Mouse (Mus musculus) cortical plate, adult 2 months (tissue): ENCODE data around the gene Tmem150a. TPM values are rescaled to one million over a fixed set of nuclear protein-coding genes. Genes with fewer than 3 reads are reported as not detected.

Experiments
- H3K27ac ChIP-seq: fragments of 200-500 bp; 2 replicates; pipeline ENCODE4 v1.5.1; 2012; ENCODE audit warnings: low read length, control low read depth, inconsistent platforms; ENCODE audit not compliant: insufficient read depth
- H3K4me1 ChIP-seq: fragments of 200-500 bp; 2 replicates; pipeline ENCODE4 v1.6.1; 2011; ENCODE audit warnings: low read length; ENCODE audit not compliant: control insufficient read depth, insufficient read depth
- H3K4me3 ChIP-seq: fragments of 200-500 bp; 2 replicates; pipeline ENCODE4 v1.5.1; 2011; ENCODE audit warnings: mild to moderate bottlenecking, low read length, control low read depth; ENCODE audit not compliant: insufficient read depth
- CTCF ChIP-seq: fragments of 200-500 bp; IDR thresholded peaks from 2 replicates; pipeline ENCODE4 v1.5.1; 2011; ENCODE audit warnings: mild to moderate bottlenecking, control low read depth, low read length; ENCODE audit not compliant: insufficient read depth; ENCODE audit errors: extremely low read depth
- POLR2A ChIP-seq: fragments of 200-500 bp; IDR thresholded peaks from 2 replicates; pipeline ENCODE4 v1.6.1; 2011; ENCODE audit warnings: mild to moderate bottlenecking, low read length, control low read depth; ENCODE audit not compliant: insufficient read depth; ENCODE audit errors: extremely low read depth
- polyA plus RNA-seq: library from polyadenylated mRNA; depleted of rRNA; stranded (reverse); fragments of >200 nt; gene quantifications from 2 replicates; pipeline ENCODE4 v1.2.3, GENCODE M21; 2012; rRNA removed

The Tmem150a gene
- polyA plus RNA-seq = 23.4 and 24.9 TPM in 2 replicates

GRCm38 (mm10) chr6:72355066-72355911, at the start of gene Tmem150a:
Gene Tmem150a (plus strand): TSS chr6:72355447.
- H3K4me3 ChIP-seq = peak within 1 kb of the TSS; percentile 69
- peak within 1 kb of the TSS; percentile 89 for H3K27ac ChIP-seq
- TF ChIP-seq POLR2A (no peak), CTCF (no peak)
- H3K4me1 ChIP-seq = peaks cover 9% of the 10 kb centered on the region

- Histone ChIP-seq H3K27ac (no peak overlapping the region), H3K4me1 (no peaks in the 10 kb centered on the region), H3K4me3 (no peak overlapping the region)
- TF ChIP-seq POLR2A = no peak
- TF ChIP-seq CTCF = no peak
These were observed 43.0 kb upstream of the Tmem150a start for GRCm38 (mm10) chr6:72312198-72312597.

- Histone ChIP-seq H3K4me3 (no peak overlapping the region), H3K27ac (no peak overlapping the region), H3K4me1 (no peaks in the 10 kb centered on the region)
- no peak for TF ChIP-seq CTCF
- TF ChIP-seq POLR2A = no peak
These were observed 42.0 kb upstream of the Tmem150a start for GRCm38 (mm10) chr6:72313124-72313867.

- Histone ChIP-seq H3K4me3 (no peak overlapping the region), H3K4me1 (no peaks in the 10 kb centered on the region), H3K27ac (no peak overlapping the region)
- TF ChIP-seq CTCF (no peak), POLR2A (no peak)
These were observed 39.9 kb upstream of the Tmem150a start for GRCm38 (mm10) chr6:72315384-72315783.

GRCm38 (mm10) chr6:72316044-72316443, 39.2 kb upstream of the Tmem150a start:
- H3K4me1 ChIP-seq = no peaks in the 10 kb centered on the region
- TF ChIP-seq POLR2A (no peak), CTCF (no peak)
- no peak overlapping the region for H3K27ac ChIP-seq
- H3K4me3 ChIP-seq = no peak overlapping the region

GRCm38 (mm10) chr6:72318440-72318839, 36.8 kb upstream of the Tmem150a start:
- Histone ChIP-seq H3K27ac (no peak overlapping the region), H3K4me1 (no peaks in the 10 kb centered on the region), H3K4me3 (no peak overlapping the region)
- no peak for TF ChIP-seq CTCF
- TF ChIP-seq POLR2A = no peak

GRCm38 (mm10) chr6:72319019-72319418, 36.2 kb upstream of the Tmem150a start:
- no peak overlapping the region for H3K4me3 ChIP-seq
- TF ChIP-seq CTCF (no peak; the same call in 1 of the 2 replicates), POLR2A (no peak)
- no peaks in the 10 kb centered on the region for H3K4me1 ChIP-seq
- H3K27ac ChIP-seq = no peak overlapping the region

GRCm38 (mm10) chr6:72322936-72323335, 32.3 kb upstream of the Tmem150a start:
- no peak for TF ChIP-seq CTCF
- TF ChIP-seq POLR2A = no peak
- Histone ChIP-seq H3K4me1 (no peaks in the 10 kb centered on the region), H3K27ac (no peak overlapping the region), H3K4me3 (no peak overlapping the region)

GRCm38 (mm10) chr6:72323786-72324508, 31.3 kb upstream of the Tmem150a start:
- no peak overlapping the region for H3K4me3 ChIP-seq
- H3K4me1 ChIP-seq = no peaks in the 10 kb centered on the region
- H3K27ac ChIP-seq = no peak overlapping the region
- TF ChIP-seq CTCF (no peak), POLR2A (no peak)
